Mouse (Mus musculus): Measurements from ENCODE around the gene Scaf1. TPM values are rescaled to one million over a fixed set of nuclear protein-coding genes. Genes with fewer than 3 reads are reported as not detected.

Scaf1 gene
- polyA plus RNA-seq, 1 experiment, result 75.4 TPM

DNA sequence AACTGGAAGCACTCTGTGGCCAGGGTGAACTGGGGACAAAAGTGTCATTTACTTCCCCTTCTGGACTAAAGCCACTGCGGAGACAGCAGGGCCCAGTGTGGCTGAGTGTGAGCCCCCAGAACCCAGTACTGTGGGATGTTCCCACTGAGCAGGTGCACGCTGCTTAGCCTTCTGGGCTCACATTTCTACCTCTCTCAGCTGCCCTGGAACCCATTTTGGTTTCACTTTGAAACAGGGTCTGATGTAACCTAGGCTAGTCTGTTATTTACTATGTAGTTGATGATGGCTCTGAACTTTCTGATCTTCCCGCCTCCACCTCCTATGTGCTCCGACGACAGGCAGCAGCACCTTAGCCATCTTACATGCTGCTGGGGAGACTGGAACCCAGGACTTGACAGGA is 53.3 kb downstream of the Scaf1 start:
- TF ChIP-seq CTCF (IDR thresholded peaks at IDR 0.05; ENCODE audit: borderline replicate concordance, insufficient read depth, low read length) (no peak), POLR2A (IDR thresholded peaks at IDR 0.05; ENCODE audit: low read depth, low read length) (no peak)
- H3K4me3 ChIP-seq (ENCODE audit: insufficient read depth, low read length), result no peak overlapping the region

DNA sequence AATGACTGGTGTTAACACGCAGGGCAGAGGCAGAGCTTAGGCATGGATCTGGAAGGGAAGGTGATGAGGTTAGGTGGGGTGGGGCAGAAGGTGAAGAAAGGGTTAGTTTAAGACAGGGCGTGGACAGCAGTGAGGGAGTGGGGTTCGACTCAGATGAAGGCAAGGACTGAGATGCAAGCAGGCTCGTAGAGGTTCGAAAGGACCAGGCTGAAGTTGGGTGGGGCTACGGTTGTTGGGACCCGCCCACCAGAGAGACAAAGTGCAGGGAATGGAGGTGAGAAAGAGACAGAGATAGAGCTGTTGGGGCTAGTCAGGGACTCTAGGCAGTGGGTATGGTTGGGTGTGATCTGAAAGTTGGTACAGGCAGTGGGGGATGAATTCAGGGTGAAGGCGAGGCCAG is 53.8 kb downstream of the Scaf1 start:
- no peak overlapping the region for H3K4me3 ChIP-seq (ENCODE audit: insufficient read depth, low read length)
- TF ChIP-seq POLR2A (IDR thresholded peaks at IDR 0.05; ENCODE audit: low read depth, low read length) (no peak), CTCF (IDR thresholded peaks at IDR 0.05; ENCODE audit: borderline replicate concordance, insufficient read depth, low read length) (no peak)
- H3K4me1 ChIP-seq (ENCODE audit: control insufficient read depth, insufficient read depth, low read length), result no peaks in the 10 kb centered on the region
- H3K27ac ChIP-seq (ENCODE audit: insufficient read depth, low read length), result no peak overlapping the region

More for the DNA sequence above, 53.3 kb downstream of the Scaf1 start:
- Histone ChIP-seq H3K27ac (ENCODE audit: insufficient read depth, low read length) (no peak overlapping the region), H3K4me1 (ENCODE audit: control insufficient read depth, insufficient read depth, low read length) (no peaks in the 10 kb centered on the region)

DNA sequence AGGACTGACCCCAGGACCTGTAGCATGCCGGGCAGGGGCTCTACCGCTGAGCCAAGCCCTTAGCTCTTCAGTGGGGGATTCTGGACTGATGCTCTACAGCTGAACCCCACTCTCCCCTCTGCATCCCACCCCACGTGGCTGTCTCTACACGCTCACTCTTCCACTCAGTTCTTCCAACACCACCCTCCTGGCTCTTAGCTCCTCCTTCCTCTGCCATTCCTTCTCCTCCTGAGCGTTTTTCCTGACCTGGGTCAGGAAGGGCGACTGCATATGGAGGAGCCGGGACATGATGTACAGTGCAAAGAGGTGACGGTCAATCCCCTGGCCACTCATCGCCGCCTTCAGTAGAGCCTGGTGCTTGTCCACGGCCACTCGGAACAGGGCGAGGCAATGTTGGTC is 55.7 kb downstream of the Scaf1 start:
- H3K4me1 ChIP-seq (ENCODE audit: control insufficient read depth, insufficient read depth, low read length), result no peaks in the 10 kb centered on the region
- no peak overlapping the region for H3K4me3 ChIP-seq (ENCODE audit: insufficient read depth, low read length)
- no peak overlapping the region for H3K27ac ChIP-seq (ENCODE audit: insufficient read depth, low read length)
- TF ChIP-seq POLR2A (IDR thresholded peaks at IDR 0.05; ENCODE audit: low read depth, low read length) (no peak), CTCF (IDR thresholded peaks at IDR 0.05; ENCODE audit: borderline replicate concordance, insufficient read depth, low read length) (no peak)

DNA sequence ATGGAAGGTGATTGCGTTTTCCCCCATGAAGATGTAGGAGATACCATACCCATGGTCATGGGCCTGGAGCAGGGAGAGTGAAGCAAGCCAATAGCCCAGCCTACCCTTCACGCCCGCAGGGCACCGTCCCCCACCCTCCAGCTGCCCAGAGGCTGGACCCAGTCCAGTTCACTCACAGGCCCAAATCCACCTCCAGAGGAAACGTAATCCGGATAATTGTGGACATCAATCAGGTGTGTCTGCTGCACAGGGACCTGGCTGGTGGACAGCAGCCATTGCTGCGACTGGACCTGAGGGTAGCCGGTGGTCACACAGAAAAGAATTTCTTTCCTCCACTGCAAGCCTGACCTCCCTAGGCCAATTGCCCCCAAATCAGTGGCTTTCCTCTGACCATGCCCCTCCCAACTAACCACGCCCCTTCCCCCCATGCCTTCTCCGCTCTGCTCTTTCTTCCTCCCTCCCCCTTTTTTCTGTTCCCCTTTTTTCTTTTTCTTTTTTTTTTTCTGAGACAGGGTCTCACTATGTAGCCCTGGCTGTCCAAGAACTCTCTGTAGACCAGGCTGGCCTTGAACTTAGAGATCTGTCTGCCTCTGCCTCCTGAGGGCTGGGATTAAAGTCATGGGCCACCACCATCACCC is 56.2 kb downstream of the Scaf1 start:
- no peak for TF ChIP-seq POLR2A (IDR thresholded peaks at IDR 0.05; ENCODE audit: low read depth, low read length)
- no peaks in the 10 kb centered on the region for H3K4me1 ChIP-seq (ENCODE audit: control insufficient read depth, insufficient read depth, low read length)
- no peak overlapping the region for H3K4me3 ChIP-seq (ENCODE audit: insufficient read depth, low read length)
- no peak overlapping the region for H3K27ac ChIP-seq (ENCODE audit: insufficient read depth, low read length)

DNA sequence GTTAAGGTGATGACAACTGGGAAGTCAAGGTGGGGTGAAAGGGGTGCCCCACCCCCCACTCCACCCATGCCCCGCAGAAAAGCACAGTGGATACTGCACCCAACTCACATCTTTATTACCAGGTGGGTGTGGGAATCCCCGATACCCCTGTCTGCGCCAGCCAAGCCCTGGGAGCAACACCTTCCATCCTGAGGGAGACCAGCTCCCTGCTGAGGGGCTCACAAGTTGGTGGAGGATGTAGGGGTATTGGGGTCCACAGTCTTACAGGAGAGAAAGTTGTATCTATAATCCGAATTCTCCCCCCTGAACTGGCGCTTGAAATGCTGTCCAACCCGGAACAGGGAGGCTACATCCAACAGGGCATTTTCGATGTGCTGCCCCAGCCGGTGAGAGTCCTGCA is 56.9 kb downstream of the Scaf1 start:
- TF ChIP-seq POLR2A (IDR thresholded peaks at IDR 0.05; ENCODE audit: low read depth, low read length) (no peak), CTCF (IDR thresholded peaks at IDR 0.05; ENCODE audit: borderline replicate concordance, insufficient read depth, low read length) (no peak)
- Histone ChIP-seq H3K4me1 (ENCODE audit: control insufficient read depth, insufficient read depth, low read length) (no peaks in the 10 kb centered on the region), H3K4me3 (ENCODE audit: insufficient read depth, low read length) (no peak overlapping the region), H3K27ac (ENCODE audit: insufficient read depth, low read length) (no peak overlapping the region)

DNA sequence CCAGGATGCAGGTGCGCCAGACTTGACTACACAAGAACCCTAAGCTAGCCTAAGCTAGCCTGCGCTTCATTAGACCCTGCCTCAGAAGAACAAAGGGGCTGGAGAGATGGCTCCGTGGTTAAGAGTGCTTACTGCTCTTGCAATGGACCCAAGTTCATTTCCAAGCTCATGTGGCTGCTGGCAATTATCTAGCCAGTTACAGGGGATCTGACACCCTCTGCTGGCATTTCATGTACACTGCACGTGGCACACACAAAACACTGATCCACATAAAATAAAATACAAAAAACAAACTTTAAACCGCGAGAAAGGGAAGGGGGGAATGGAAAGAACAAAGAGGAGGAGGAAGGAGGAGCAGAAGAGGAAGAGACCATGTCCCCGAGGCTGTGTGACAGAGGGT is 58.0 kb downstream of the Scaf1 start:
- no peak overlapping the region for H3K4me3 ChIP-seq (ENCODE audit: insufficient read depth, low read length)
- no peaks in the 10 kb centered on the region for H3K4me1 ChIP-seq (ENCODE audit: control insufficient read depth, insufficient read depth, low read length)
- TF ChIP-seq CTCF (IDR thresholded peaks at IDR 0.05; ENCODE audit: borderline replicate concordance, insufficient read depth, low read length), result no peak
- TF ChIP-seq POLR2A (IDR thresholded peaks at IDR 0.05; ENCODE audit: low read depth, low read length), result no peak
- H3K27ac ChIP-seq (ENCODE audit: insufficient read depth, low read length), result no peak overlapping the region

DNA sequence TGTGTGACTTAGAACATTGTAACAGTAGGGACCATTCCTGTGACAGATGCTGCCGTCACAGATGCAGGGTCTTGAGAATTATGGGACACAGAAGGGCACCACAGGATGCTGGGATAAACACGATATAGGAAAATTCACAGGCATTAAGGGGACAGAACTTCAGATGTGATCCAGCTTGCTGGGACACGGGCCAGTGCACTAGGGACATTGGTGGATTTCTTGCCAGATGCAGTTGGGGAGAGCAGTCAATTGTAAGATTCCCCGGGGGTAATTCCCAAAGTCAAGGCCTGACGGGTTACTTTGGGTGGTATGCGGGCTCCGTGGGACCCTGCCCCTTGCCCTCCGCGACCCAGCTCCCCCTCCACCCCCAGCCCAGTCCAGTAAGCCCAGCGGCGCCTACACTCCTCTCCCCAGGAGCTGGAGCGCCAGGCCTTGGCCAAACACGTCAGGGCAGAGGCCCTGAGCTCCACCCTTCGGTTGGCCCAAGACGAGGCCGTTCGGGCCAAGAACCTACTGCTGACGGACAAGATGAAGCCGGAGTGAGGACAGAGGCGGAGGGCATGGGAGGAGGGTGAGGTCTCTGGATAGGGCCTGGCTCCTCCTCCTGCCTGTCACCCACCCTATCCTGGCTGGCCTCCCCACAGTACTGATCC is 58.9 kb downstream of the Scaf1 start:
- TF ChIP-seq POLR2A (IDR thresholded peaks at IDR 0.05; ENCODE audit: low read depth, low read length), result no peak
- TF ChIP-seq CTCF (IDR thresholded peaks at IDR 0.05; ENCODE audit: borderline replicate concordance, insufficient read depth, low read length), result no peak
- Histone ChIP-seq H3K4me3 (ENCODE audit: insufficient read depth, low read length) (no peak overlapping the region), H3K4me1 (ENCODE audit: control insufficient read depth, insufficient read depth, low read length) (no peaks in the 10 kb centered on the region), H3K27ac (ENCODE audit: insufficient read depth, low read length) (no peak overlapping the region)

DNA sequence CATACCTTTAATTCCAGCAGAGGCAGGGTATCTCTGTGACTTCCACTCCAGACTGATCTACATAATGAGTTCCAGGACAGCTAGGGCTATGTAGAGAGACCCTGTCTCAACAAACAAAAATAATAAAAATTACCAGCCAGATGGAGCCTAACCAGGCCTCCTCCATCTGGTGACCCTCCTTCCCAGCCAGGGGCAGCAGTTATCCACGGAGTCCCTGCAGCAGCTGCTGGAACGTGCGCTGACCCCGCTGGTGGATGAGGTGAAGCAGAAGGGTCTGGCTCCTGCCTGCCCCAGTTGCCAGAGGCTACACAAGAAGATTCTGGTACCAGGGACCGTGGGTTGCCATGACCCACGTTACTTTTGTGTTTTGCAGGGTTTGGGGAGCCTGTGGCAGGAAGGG is 59.9 kb downstream of the Scaf1 start:
- H3K27ac ChIP-seq (ENCODE audit: insufficient read depth, low read length), result no peak overlapping the region
- TF ChIP-seq CTCF (IDR thresholded peaks at IDR 0.05; ENCODE audit: borderline replicate concordance, insufficient read depth, low read length) (no peak), POLR2A (IDR thresholded peaks at IDR 0.05; ENCODE audit: low read depth, low read length) (no peak)

DNA sequence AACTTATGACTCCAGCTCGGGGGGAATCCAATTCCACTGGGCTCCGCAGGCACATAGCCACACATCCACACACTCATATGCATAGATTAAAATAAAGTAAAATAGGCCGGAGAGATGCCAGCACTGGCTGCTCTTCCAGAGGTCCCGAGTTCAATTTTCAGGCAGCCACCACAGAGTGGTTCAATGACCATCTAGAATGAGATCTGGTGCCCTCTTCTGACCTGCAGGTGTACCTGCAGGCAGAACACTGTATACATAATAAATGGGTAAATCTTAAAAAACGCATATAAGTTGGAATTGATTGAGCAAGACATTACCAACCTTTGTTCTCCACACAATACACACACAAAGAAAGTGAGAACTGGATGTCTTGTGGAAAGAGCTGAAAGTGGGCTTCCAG is 60.5 kb downstream of the Scaf1 start:
- Histone ChIP-seq H3K4me1 (ENCODE audit: control insufficient read depth, insufficient read depth, low read length) (no peaks in the 10 kb centered on the region), H3K4me3 (ENCODE audit: insufficient read depth, low read length) (no peak overlapping the region), H3K27ac (ENCODE audit: insufficient read depth, low read length) (no peak overlapping the region)
- TF ChIP-seq CTCF (IDR thresholded peaks at IDR 0.05; ENCODE audit: borderline replicate concordance, insufficient read depth, low read length), result no peak
- TF ChIP-seq POLR2A (IDR thresholded peaks at IDR 0.05; ENCODE audit: low read depth, low read length), result no peak

More for the DNA sequence above, 59.9 kb downstream of the Scaf1 start:
- no peak overlapping the region for H3K4me3 ChIP-seq (ENCODE audit: insufficient read depth, low read length)
- H3K4me1 ChIP-seq (ENCODE audit: control insufficient read depth, insufficient read depth, low read length), result no peaks in the 10 kb centered on the region

DNA sequence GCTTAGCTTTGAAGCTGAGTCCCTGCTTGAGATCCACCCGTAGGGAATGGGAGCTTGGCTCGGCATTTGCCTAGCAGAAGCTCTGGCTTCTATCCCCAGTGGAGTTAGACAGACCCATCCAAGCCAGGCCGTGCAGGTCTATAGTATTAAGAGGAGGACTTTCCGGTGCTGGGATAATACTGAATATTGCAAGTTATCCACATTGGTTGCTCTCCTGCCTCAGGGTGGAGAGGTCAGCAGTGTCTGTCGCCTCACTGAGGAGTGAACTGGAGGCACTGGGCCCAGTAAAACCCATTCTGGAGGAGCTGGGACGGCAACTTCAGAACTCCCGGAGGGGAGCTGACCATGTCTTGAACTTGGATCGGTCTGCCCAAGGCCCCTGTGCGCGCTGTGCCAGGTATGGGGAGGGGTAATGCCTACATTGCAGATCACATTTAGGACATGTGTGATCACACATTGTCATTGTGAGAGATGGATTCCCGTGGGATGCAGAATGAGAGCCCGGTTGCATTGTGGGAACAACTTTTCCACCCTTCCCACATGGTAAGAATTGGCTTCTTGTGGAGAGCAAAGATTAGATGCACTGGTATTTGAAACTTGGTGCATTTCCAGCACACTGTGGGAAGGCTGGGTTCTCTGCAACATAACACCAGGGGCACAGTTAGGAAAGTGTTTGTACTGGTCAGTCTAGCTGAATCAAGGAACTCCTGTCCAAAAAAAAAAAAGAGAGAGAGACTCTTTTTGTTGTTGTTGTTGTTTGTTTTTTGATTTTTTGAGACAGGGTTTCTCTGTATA is 61.9 kb downstream of the Scaf1 start:
- H3K4me1 ChIP-seq (ENCODE audit: control insufficient read depth, insufficient read depth, low read length), result no peaks in the 10 kb centered on the region
- H3K27ac ChIP-seq (ENCODE audit: insufficient read depth, low read length), result no peak overlapping the region
- H3K4me3 ChIP-seq (ENCODE audit: insufficient read depth, low read length), result no peak overlapping the region
- TF ChIP-seq POLR2A (IDR thresholded peaks at IDR 0.05; ENCODE audit: low read depth, low read length), result no peak
- TF ChIP-seq CTCF (IDR thresholded peaks at IDR 0.05; ENCODE audit: borderline replicate concordance, insufficient read depth, low read length), result no peak

All from embryonic fibroblast, embryonic 13.5 days (primary cell).